Mouse (Mus musculus) adrenal gland, postnatal 0 days (tissue): ENCODE measurements around the gene Olfr1320. TPM values are rescaled to one million over a fixed set of nuclear protein-coding genes. Genes with fewer than 3 reads are reported as not detected.

Experiments used
- polyA plus RNA-seq: library from polyadenylated mRNA; unstranded; fragments of >200 nt; fragmentation: Nextera tagmentation; extraction: Ambion mirVana; gene quantifications from 2 replicates; pipeline ENCODE4 v1.2.1, GENCODE M21; 2015

Gene Olfr1320
- polyA plus RNA-seq: not detected in 2 replicates

GRCm38 (mm10) chrX:49672033-49672432, at the start of gene Olfr1320:
Gene Olfr1320, plus strand, starts transcription at chrX:49672333.

Other genes starting within 250 kb of the Olfr1320 start
- gene Arhgap36, start 208.4 kb upstream of the Olfr1320 start, polyA plus RNA-seq: 5.2 and 13.8 TPM in 2 replicates
- gene Olfr1321, start 62.7 kb downstream of the Olfr1320 start, polyA plus RNA-seq: not detected in 2 replicates
- gene Igsf1, start 125.4 kb downstream of the Olfr1320 start, polyA plus RNA-seq: 3.1 and 3.4 TPM in 2 replicates
- gene Olfr1322, start 219.2 kb downstream of the Olfr1320 start, polyA plus RNA-seq: not detected in 2 replicates